Mouse (Mus musculus) natural killer cell, adult 2 months (primary cell): ENCODE results near the gene Adk.
"Not testable (repeated sequence)": the region's sequence is repeated elsewhere in the genome, so short reads cannot be mapped to it uniquely, and the experiment has no call there.

ENCODE experiments used
- DNase-seq, 2 experiments: peaks; one replicate each; pipeline ENCODE4 v3.0.0; 2022; ENCODE audit warnings: low spot score in 2 of 2

Adk gene

GRCm38 (mm10) chr14:21433995-21434394 is 381.6 kb downstream of the Adk start:
- no peak for DNase-seq

- no peak for DNase-seq
Measured at GRCm38 (mm10) chr14:21434686-21435085, 382.3 kb downstream of the Adk start.

- no peak for DNase-seq
Measured at GRCm38 (mm10) chr14:21439785-21440184, 387.4 kb downstream of the Adk start.

DNA sequence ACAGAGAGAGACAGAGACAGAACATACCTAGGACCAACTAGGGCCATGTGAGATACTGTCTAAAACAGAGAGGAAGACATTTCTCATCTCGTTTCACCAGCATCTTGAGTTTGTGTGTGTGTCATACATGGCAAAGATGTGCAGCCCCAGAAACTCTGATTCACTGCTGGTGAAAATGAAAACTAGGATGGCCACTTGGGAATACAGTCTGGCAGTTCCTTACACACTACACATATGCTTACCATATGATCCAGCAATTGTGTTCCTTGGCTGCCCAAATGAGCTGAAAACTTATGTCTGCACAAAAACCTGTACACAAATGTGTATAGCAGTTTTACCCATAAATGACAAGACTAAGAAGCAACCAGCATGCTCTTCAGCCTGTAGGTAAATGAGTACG is 388.2 kb downstream of the Adk start:
- DNase-seq = no peak

- DNase-seq = no peak
Measured at GRCm38 (mm10) chr14:21441772-21442533, 389.6 kb downstream of the Adk start.

GRCm38 (mm10) chr14:21452581-21452980 is 400.2 kb downstream of the Adk start:
- no peak for DNase-seq

DNA sequence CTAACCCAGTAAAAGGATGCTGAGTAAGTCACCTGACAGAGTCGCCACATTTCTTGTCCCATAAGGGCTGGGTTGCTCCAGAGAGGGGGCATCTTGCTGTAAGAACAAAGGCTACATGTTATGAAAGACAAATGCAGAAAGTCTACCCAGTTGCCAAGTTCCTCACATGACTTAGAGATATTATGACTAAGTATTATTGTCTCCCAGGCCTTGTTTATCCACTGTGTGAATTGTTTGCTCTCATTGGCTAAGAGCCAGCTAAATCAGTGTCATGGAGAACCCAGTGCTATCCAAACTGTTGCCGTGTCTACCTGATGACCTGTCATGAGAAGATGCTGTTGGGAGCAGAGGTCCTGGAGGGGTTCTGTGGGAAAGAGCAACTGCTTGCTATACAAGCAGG is 401.5 kb downstream of the Adk start:
- no peak for DNase-seq

- DNase-seq = no peak
Measured at GRCm38 (mm10) chr14:21455654-21456350, 403.4 kb downstream of the Adk start.

GRCm38 (mm10) chr14:21456526-21456925 is 404.2 kb downstream of the Adk start:
- DNase-seq = no peak

DNA sequence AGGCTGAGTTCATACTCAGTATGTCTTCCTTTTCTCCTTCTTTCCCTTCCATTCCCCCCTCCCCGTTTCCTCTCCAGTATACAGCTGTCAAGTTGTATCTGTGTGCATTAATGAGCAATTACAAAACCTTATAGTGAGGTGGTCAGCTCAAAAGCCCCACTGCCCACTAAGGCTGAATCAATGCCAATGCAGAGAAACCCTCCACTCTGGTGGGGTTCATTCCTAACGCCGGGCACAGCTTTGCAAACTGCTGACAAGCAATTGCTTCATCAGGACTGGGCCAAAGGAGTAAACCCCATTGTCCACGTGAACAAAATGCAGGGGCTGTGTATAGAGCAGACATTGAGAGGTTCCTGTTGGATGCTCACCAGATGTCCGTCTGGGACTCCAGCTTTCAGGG is 405.5 kb downstream of the Adk start:
- no peak for DNase-seq

- no peak for DNase-seq
Measured at GRCm38 (mm10) chr14:21458696-21459095, 406.3 kb downstream of the Adk start.

- no peak for DNase-seq
Measured at GRCm38 (mm10) chr14:21459163-21459562, 406.8 kb downstream of the Adk start.

DNA sequence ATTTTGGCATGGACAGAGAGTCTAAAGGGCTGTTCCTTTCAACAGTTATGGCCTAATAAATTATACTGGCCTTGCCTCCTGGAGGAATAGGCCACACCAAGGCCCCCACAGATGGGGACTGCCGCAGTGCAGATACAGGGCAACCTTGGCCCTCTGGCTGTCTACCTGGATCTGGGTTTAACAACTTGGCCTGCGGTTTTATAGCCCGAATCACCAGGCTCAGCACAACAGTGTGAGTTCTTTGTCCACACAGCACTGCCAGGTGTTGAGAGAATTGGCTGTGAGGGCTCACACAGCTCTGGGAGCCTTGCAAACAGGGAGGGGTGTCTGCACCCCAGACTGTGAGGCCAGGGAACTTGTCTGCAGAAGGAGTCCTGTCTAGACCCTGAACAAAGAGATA is 410.0 kb downstream of the Adk start:
- no peak for DNase-seq

GRCm38 (mm10) chr14:21463117-21463712 is 410.8 kb downstream of the Adk start:
- no peak for DNase-seq

GRCm38 (mm10) chr14:21470386-21470785 is 418.0 kb downstream of the Adk start:
- DNase-seq = no peak

DNA sequence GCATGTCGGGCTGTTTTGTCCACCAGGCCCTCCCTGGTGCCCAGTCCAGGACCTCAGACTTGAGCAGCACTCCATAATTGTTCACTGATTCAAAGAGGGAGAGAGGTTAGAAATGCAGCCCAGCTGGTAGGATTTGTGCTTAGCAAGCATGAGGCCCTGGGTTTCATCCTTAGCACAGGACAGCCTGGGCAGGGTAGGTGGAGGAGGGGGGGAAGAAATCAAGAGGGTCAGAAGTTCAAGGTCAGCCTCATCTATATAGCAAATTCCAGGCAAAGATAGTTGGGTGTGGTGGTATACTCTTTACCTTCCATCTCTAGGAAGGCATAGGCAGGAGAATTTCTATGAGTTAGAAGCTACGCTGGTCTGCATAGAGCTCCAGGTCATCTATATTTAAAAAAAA is 419.6 kb downstream of the Adk start:
- DNase-seq = no peak

DNA sequence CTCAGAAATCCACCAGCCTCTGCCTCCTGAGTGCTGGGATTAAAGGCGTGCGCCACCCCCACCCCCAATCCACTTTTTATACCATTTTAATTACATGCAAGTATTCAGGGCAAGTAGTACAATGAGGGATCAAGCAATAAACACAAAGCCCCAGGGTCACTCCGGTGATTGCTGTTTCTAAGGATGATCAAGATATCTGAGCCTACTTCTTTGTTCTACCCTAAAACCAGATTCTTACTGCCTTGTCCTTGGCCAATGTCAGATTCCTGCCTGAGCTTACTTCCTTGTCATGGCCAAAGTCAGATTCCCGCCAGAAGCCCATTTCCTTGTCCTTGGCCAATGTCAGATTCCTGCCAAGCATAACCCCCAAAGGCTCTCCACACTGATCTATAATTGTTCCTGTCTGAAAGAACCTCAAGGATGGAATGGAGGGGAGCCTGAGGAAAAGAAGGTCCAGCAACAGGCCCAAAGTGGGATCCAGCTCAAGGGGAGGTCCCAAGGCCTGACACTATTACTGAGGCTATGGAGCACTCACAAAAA is 422.3 kb downstream of the Adk start:
- DNase-seq = not testable (repeated sequence)

GRCm38 (mm10) chr14:21477181-21477580 is 424.8 kb downstream of the Adk start:
- no peak for DNase-seq

GRCm38 (mm10) chr14:21479566-21479965 is 427.2 kb downstream of the Adk start:
- DNase-seq = no peak

GRCm38 (mm10) chr14:21480191-21480590 is 427.8 kb downstream of the Adk start:
- no peak for DNase-seq

DNA sequence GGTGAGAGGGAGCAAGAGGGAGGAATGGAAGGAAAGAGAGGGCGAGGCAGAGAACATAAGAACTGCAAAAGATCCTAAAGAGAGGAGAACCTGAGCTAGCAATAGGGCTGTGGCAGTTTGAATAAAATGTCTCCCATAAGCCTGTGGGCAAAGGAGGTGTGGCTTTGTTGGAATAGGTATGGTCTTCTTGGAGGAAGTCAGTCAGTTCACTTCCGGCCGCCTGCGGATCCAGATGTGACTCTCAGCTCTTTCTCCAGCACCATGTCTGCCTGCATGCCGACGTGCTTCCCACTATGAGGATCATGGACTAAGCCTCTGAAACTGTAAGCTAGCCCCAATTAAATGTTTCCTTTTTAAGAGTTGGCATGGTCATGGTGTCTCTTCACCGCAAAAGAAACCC is 428.9 kb downstream of the Adk start, which contains the start of gene Kat6b:
TSS of gene Kat6b (plus strand) at position 204 of the 400 bp plus-strand sequence.
- no peak for DNase-seq

DNA sequence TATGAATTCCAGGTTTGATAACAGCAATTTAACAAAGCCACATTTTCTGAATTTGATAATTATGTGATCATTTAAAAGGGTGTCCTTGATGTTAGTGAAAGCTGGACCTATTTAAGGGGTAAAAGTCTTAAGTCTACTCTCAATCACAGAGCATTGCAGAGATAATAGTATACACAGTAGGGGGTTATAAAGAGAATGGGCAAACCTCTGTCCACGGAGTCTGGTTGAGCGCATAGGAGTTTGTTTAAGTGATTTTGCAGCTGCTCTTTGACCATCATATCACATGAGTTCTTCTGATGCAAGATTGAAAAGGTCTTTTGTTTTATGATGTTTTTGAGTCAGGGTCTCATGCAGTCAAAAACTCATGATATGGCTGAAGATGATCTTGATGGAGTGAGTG is 431.8 kb downstream of the Adk start:
- DNase-seq = no peak

DNA sequence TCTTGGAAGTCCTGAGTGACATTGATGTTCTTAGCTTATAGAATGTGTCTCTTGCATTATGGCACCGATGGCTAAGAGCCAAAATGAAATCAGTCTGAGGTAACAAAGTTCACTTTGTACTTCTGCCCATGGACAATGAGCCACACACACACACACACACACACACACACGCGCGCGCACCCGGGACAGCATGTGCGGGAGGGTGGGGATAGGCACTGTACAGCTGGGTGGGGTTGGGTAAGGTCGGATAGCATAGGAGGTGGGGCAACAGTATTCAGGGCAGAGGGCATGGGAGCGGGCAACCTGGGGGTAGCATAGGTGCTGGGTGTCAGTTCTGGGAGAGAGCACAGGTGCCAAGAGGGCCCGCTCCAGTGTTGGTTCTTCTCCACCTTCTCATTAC is 432.3 kb downstream of the Adk start:
- no peak for DNase-seq
